Mouse (Mus musculus): ENCODE data around the gene Vars.

DNA sequence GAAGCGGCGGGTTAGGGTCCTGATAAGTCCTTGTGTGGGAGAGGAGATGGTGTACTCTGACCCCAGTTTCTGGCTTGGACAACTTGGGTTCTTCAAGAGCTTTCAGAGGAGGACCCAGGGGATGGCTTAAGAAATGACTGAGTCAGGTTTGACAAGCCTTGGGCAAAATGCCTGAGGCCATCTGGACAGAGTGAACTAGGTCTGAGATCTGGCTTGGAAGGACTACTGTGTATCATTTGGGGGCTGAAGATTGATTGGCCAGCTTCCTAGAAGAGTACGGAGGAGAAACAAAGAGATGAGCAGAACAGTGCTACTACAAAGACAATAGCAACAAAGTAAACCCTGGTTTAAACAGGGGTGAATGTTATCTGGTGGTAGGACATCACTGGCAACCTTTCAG is 62.7 kb downstream of the Vars start:
- TF ChIP-seq CTCF (conservative IDR thresholded peaks at IDR 0.05; ENCODE audit: low read length) (no peak), POU5F1 (IDR thresholded peaks at IDR 0.05; ENCODE audit: borderline replicate concordance, low read length) (no peak), NANOG (IDR thresholded peaks at IDR 0.05; ENCODE audit: borderline replicate concordance, low read length) (no peak)
